Mouse (Mus musculus): Measurements from ENCODE around the gene Amigo3. TPM values are rescaled to one million over a fixed set of nuclear protein-coding genes. Genes with fewer than 3 reads are reported as not detected.

The Amigo3 gene
- total RNA-seq, 1 experiment from 2014 or later = 3.5 TPM

DNA sequence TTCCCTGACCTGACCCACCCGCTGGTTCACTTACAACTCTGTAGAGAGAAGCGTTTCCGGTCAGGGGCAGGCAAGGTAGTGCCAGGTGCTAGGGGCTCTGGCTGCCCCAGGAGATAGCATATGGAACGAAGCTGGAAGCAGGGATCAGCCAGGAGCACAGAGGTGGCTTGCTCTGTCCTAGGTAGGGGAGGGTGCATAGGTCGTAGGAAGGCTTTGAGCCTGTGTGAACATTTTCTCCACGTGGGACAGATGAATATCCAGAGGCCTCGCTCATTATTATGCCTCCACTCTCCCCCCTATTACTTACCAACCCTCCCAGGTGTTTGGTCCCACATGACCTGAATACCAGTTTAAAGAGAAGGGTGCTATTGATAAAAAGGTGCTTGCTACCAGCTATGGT is 548 bp upstream of the Amigo3 start:
- DNase-seq = no peak

DNA sequence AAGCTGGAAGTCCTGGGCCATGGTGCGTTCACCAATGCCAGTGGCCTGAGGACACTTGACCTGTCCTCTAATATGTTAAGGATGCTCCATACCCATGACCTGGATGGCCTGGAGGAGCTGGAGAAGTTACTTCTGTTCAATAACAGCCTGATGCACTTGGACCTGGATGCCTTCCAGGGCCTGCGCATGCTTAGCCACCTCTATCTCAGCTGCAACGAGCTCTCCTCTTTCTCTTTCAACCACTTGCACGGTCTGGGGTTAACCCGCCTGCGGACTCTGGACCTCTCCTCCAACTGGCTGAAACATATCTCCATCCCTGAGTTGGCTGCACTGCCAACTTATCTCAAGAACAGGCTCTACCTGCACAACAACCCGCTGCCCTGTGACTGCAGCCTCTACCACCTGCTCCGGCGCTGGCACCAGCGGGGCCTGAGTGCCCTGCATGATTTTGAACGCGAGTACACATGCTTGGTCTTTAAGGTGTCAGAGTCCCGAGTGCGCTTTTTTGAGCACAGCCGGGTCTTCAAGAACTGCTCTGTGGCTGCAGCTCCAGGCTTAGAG is 786 bp downstream of the Amigo3 start:
- no peak for DNase-seq

DNA sequence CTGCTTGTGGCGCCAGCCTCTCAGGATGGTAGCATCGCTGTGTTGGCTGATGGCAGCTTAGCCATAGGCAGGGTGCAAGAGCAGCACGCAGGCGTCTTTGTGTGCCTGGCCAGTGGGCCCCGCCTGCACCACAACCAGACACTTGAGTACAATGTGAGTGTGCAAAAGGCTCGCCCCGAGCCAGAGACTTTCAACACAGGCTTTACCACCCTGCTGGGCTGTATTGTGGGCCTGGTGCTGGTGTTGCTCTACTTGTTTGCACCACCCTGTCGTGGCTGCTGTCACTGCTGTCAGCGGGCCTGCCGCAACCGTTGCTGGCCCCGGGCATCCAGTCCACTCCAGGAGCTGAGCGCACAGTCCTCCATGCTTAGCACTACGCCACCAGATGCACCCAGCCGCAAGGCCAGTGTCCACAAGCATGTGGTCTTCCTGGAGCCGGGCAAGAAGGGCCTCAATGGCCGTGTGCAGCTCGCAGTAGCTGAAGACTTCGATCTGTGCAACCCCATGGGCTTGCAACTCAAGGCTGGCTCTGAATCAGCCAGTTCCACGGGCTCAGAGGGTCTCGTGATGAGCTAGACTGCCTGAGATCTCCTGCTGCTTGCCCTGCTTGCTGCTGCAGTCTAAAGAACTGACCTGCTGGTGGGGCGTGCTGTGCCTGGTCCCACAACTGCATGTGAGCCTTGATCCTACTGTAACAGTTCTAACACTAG is 1.5 kb downstream of the Amigo3 start:
- no peak for DNase-seq

DNA sequence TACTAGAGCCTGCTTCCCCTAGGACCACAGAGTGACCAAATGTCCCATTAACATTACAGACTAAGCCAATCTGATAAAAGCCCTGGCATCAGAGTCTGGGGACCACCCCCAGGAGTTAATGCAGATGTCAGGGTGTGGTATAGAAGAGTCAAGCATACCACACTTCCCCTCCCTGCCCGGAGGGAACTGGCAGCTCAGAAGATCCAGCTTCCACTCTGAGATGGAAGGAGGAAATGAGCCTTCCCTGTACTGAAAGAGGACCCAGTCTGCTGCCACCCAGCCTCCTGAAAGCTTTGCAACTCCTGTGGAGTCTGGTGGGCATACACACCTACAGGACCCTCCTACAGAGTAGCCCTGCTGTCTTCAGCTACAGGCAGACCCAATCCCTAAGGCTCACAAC is 2.1 kb downstream of the Amigo3 start:
- no peak for DNase-seq

DNA sequence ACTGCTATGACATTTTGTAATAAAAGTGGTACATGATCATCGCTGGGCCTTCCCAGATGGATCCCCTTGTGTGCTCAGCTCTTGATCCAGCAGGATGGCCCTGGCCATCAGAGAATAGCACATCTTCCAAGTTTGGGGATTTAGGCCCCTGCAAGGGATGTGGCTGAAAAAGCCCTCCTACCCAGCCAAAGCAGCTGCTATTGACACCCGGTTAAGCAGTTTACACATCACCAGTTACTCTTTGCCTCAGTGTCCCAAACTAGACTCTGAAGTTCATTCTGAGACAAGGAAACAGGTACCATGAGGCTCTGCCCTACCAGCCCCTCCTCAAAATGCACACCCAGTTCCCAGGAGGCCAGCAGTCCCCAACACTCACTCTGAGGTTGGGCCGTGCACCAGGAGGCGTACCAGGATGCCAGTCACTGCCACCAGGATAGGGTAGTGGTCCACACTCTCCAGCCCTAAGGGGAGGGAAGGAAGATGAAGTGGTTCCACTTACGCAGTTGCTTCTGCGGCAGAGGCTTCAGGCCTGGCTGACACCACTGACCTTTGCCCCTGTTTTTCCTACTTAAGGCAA is 2.8 kb downstream of the Amigo3 start:
- DNase-seq = no peak

DNA sequence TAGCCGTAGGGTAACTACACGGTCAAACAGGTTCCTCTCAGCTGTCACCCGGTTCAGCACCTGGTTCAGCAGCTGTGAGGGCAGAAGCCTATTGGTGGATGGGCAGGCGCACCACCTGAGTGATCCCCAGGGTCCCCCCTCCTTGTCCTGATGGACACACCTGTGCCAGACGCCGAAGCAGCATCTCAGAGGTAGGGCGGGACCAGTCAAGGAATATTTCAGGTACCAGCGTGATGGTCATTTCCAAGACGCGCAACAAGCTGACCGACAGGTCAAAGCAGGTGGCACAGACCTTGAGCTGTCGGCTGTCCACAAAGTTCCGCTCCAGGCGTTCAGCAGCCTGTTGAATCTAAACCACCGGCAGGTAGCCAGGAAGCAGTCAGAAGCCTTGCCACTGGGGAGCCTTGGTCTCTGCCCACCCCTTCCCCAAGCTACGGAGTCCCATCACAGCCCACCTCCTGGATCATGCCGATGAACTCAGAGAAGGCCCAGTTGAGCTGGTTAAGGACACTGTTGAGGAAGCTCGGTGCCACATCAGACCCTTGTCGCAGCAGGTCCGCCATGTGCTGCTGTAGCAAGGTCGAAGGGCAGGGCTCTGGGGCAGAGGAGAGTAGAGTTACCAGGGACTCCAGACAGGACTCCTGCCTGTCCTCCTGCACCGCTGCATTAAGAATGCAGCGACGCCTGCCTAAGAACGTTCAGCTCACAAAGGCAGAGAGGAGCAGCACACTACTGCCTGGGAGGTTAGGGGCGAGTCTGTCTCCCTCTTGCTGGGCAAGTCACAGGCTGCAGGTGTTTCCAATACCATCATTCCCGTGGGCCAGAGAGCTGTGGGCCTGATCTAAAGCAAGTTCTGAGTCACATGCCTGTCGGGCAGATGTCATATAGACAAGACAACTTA is 3.7 kb downstream of the Amigo3 start:
- DNase-seq = no peak

DNA sequence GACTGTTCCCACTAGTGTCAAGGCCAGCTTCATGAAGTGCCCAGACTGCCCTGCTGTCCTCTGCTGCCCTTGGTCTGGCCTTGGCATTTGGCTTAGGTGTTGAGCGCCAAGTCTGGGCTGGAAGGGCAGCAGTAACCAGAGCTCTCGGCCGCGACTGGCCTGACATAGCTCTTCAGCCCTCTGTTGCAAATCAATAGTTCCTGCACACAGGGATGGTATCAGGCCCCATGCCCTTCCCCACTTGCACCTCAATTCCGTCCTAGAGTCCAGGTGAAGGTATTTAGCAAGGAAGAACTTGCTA is 4.3 kb downstream of the Amigo3 start:
- DNase-seq = peak; percentile 59

DNA sequence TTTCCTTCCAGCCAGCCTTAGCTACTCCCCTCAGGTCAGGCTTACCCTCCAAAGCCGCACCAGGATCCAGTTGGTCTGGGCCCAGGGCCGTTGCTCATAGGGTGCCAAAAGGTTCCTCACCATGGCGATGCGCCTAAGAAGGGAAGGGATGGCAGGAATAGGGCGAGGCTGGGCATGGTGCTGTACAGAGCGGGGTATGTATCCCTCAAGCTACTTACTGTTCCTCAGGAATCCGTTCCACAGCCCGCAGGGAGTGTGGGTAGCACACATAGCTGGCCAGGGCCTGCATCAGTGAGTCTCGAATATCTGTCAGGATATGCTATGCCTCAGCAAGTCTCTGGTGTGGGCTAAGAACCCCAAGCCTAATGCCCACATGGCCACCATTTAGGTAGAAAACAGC is 5.3 kb downstream of the Amigo3 start:
- DNase-seq = no peak

DNA sequence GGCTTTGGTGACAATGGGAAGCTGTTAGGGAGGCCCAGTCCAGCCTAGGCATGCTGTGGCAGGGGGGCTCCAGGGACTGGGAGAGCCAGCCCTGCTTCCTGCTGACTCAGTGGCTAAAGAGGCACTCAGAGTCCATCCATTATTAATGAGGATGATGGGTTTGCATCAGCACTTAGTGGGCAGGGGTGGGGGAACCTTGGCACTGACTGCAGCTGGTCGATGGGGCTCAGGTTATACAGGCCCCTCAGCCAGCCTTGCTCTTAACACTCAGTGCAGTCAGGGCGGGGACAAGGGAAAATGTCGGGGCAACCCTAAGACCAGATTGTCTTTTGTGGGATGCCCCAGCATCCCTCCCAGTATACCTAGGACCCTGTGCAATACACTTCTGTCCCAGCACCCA is 9.2 kb downstream of the Amigo3 start:
- DNase-seq = no peak

DNA sequence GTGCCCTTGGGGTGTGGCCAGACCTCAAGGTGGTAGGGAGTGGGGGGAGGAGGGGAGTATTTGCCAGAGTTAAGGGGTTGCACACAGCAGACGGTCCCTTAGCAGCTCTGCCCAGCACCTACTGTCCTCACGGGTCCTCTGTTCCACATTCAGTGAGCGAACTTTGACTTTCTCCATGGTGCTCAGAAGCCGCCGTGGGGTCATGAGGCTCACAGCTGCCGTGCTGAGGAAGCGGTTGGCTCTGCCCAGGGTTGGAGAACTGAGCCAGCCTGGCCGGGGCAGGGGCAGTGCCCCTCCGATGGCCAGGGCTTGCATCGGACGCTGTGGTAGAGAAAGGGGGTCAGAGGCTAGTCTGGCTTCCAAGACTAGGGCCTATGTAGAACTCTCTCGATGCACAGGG is 10.4 kb downstream of the Amigo3 start:
- DNase-seq = no peak

DNA sequence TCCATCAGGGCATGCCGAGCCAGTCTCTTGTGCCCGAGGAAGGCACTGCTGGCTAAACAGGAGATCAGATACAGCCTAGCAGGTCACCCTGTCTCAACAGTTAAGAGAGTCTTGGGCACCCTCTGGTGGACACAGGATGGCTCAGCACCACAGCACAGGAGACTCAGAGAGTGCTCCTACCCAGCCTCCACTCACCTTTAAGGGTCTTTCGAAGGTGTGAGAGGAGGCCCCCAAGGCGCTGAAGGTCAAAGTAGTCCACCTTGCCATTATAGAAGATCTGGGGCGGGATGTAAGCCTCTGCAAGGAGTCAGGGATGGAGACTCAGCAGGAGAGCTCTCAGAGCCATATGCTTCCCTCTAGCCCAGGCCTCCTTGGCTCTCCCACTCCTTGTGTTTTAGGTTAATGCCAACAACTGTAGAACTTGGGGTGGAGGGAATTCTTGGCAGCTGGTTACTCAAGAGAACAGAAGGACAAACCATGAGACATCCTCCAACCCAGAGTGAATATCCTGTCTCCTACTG is 12.6 kb downstream of the Amigo3 start:
- peak; percentile 58 for DNase-seq

DNA sequence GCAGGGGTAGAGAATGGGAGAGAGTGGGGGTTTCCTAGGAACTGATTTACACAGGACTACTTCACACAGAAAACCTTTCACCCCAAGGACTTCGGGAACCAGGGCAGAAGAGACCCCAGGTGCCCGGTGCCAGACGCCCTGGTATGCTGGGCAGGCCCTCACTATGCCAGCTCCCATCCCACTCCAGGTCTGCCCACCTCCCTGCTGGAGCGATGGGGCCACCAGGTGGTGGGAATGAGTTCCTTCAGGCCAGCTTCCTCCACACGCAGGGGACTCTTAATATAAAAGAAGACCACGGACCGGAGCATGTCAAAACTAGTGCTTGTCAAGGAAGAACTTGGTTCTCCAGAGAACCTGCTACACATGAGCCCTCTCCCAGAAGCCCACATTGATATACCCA is 14.2 kb downstream of the Amigo3 start:
- DNase-seq = no peak

DNA sequence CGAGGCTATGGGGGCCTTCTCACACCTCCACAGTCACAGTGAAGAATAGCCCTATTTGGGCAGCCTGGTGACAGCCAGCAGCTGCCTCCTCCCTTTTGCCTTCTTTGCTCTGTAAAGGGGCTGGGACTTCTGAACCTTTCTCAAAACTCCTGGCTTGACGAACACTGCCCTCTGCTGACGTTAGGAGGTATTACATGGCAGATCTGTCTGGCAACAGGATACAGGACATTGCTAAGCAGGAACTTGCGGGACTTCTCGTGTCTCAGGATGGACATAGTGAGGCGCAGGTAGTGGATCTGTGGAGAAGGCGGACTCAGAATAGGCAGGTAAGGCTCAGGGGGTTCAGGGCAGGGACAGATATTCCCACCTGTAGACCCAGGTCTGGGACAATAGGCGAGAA is 14.9 kb downstream of the Amigo3 start:
- DNase-seq = peak; percentile 71

DNA sequence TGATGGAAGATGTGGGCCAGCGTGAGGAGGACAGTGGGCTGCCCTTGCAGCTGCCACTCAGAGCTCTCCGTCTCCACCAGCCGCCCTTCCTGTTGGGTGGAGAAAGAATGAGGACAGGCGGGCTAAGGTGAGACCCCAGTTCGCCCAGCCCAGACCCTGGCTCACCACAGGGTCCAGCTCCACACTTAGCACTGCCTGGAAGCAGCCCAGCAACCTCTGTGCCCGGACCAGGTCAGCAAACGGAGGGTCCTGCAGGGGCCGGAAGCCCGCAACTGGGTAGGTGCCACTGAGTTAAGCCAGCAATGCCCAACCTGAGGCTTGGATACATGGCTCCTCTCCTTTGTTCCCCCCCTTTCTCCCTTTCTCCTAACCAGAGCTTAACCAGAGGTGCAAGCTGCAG is 16.0 kb downstream of the Amigo3 start:
- no peak for DNase-seq

DNA sequence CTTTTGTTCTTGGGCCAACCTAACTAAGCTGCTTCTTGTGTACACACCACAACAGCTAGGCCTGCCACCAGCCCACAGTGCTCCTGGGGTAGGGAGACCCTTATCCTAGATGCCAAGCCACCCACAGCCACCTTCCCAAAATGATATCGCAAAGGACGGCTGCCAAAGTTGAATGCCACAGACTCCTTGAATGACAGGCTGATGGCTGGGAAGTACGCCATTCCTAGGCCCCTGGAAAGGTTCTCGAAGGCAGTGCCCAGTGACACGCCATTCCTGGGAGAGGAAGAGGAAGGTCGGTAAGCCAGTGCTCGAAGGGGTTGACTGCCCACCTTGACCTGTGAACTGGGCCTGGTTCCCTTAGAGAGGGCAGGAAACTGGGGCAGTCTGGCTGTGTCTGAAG is 16.6 kb downstream of the Amigo3 start:
- no peak for DNase-seq

DNA sequence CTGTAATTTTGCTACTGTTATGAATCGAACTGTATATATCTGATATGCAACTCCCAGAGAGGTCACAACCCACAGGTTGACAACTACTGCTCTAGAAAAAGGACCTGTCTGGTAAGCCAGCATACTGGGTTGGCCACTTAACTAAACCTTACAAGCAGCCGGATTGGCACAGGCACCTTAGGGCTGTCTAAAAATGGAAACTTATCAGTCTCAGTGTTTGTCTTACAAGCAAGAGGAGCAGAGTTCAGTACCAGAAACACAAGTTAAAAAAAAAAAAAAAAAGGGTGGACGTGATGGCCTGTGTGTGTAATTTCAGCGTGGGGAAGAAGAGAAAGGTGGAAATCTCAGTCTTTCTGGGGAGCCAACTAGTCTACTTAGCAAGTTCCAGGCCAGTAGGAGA is 18.8 kb downstream of the Amigo3 start:
- DNase-seq = no peak

DNA sequence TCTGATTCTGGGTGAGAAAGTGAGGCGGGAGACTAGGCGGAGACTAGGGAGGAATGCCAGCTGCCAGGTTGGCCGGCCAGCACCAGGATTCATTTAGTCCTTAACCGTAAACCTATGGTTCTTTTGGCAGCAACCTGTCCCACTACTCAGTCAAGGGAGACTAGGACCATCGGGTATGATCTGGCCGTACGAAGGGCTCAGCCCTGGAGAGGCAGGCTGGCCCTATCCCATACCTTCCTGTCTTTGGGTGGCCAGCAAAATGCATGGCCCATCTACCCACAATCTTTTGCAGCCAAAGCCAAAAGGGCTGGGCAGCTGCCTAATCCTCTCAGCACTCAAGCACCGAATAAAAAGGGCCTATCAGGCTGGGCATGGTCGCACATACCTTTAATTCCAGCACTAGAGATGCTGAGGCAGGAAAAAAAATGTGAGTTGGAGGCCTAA is 19.5 kb downstream of the Amigo3 start:
- DNase-seq = no peak

DNA sequence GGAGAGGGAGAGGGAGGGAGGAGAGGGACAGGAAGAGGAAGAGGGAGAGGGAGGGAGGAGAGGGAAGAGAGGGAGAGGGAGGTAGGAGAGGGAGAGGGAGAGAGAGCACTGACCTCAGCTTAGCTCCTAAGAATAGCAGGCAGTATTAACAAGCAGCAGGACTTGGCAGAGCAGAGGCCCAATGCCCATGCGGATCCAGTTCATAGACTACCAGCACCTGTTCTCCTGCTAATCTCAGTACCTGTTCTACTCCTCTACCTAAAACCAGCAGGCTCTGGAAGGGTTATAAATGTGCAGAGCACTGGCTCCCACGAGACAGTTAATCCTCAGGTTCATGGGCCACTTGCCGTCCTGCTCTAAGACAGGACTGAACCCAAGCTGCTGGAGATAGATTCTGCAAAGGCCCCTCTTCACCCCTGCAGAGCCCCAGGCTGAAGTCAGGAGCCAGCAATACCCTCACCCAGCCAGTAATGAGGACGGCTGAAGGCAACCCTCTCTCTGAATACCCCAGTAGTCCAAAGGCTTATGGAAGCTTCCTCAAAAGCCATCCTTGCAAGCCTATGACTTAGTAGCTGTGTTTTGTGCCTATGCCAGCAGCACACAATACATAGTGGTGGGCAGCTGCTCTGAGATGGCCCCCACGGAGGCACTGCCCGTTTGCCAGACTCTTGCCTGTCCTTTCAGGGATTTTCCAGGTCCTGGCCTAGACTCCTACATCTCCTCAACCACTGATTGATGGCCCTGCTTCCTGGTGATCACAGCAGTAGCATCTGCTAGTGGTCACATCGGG is 20.4 kb downstream of the Amigo3 start:
- no peak for DNase-seq

DNA sequence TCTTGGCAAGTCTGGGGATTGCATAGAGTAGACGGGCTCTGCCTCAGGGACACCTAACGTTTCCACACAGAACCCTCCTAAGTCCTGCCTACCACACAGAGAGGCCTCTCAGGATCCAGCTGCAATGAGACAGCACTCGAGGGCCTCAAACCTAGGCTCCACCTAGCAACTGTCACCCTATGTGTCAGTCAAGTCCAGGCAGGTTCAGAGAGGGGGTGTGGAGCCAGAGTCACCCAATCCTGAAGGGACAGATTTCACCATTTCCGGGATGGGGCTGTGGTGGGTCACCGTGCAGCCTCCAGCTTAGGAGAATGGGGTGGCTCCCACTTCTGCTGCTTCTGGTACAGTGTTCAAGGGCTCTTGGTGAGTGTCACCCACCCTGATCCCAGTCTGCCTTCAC is 27.2 kb downstream of the Amigo3 start, which contains the start of gene Mst1:
Gene Mst1, plus strand, starts transcription at position 269 of the 400 bp plus-strand sequence.
- DNase-seq = no peak

DNA sequence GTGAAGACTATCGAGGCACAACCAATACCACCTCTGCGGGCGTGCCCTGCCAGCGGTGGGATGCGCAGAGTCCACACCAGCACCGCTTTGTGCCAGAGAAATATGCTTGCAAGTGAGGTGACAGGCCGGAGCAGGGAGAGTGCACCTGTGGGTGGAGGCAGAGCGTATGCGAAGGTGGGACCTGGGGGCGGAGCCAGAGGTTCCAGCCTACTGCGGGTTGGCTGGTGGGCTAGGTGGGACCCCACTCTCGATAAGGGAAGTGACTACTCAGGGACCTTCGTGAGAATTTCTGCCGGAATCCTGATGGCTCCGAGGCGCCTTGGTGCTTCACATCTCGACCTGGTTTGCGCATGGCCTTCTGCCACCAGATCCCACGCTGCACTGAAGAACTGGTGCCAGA is 29.6 kb downstream of the Amigo3 start:
- DNase-seq = no peak

DNA sequence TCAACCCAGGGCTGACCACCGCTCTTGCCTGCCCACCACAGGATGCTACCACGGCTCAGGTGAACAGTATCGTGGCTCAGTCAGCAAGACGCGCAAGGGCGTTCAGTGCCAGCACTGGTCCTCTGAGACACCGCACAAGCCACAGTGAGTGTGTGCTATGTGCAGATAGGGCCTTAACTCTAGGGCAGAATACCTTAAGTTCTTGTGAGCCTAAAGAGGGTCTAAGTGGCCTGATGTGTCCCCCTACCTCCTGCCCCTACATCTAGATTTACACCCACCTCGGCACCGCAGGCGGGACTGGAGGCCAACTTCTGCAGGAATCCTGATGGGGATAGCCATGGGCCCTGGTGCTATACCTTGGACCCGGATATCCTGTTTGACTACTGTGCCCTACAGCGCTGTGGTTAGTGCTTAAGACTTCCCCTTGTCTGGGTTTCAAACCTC is 30.1 kb downstream of the Amigo3 start, which contains the start of gene Rnf123:
Gene Rnf123, minus strand, starts transcription at position 359 of the 444 bp plus-strand sequence.
- no peak for DNase-seq

DNA sequence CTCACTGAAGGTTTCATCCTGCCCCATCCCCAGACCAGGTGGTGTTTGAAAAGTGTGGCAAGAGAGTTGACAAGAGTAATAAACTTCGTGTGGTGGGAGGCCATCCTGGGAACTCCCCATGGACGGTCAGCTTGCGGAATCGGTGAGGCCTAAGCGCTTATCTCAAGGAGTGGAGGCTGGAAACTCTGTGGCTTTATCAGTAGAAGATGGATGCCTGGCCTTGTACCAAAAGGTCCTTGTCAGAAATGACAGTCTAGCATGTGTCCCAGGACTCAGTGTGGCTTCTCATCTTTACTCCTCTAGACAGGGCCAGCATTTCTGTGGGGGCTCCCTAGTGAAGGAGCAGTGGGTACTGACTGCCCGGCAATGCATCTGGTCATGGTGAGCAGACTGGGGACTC is 30.6 kb downstream of the Amigo3 start:
- DNase-seq = no peak
